Mouse (Mus musculus) spleen, embryonic (tissue): Measurements from ENCODE around the gene Nln.

Experiments
- CTCF ChIA-PET: fragments of 350-600 bp; sonication (Branson Sonifier 250); formaldehyde crosslinking; loops from one replicate; lab custom pipeline; 2022; lab: Charles Lee

Nln gene

GRCm38 (mm10) chr13:104018466-104019076 is 90.8 kb downstream of the Nln start:
- CTCF ChIA-PET: no interaction called here

DNA sequence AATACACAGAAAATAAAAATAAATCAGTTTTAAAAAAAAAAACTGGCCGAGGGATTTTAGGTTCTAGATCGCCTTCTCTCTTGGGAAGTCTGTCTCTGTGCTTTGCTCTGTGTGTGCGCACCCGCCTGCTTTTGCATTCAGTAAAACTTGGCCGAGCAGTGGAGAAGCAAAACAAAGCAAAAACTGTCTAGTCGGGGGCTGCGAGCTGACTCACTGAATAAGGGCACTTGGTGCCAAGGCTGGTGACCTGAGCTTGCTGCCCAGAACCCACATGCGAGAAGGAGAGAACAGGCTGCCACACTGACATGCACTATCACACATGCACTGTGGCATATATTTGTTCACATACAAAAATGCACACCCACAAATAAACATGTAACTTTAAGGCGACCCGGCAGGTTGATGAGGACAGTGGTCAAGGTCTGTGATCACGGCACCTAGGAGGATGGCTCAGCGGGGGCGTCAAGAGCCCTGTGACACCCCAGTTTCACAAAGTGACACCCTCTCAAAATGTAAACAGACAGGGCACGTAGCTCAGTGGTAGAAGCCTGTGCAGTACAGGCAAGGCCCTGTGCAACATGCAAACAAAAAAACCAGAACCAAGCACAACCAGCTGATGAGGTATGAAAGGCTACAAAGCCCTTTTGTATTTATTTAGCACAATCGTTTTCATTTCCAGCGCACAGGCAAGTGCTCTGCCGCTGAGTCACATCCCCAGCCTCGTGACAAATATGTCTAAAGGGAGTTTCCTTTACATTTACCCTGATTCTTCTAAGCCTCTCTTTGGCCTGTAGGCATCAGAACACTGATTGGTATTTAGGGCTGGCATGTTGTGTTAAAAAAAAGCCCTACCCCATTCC is 93.9 kb downstream of the Nln start:
- CTCF ChIA-PET: no interaction called here

- CTCF ChIA-PET: no interaction called here
Observed at GRCm38 (mm10) chr13:104014038-104014437, 95.4 kb downstream of the Nln start.

DNA sequence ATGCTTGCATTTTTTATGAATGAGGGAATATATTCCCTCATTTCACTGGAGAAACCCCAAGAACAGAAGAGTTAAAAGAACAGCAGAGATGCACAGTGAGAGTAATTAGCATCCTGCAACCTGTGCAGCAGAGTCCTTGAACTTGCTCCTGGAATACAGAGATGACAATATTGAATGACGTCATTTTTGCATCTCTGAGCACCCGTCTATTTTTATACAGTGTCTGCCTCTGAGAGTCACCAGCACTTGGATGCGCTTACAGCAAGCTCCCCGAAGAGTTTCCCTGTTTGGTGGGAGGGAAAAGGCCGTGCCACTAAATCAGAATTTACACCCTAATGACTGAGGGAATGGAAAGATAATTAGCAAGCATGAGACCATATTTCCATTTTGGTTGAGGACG is 96.0 kb downstream of the Nln start:
- CTCF ChIA-PET: no interaction called here

- CTCF ChIA-PET: no interaction called here
Observed at GRCm38 (mm10) chr13:104012214-104012833, 97.1 kb downstream of the Nln start.

- CTCF ChIA-PET: no interaction called here
Observed at GRCm38 (mm10) chr13:104011289-104011688, 98.1 kb downstream of the Nln start.

DNA sequence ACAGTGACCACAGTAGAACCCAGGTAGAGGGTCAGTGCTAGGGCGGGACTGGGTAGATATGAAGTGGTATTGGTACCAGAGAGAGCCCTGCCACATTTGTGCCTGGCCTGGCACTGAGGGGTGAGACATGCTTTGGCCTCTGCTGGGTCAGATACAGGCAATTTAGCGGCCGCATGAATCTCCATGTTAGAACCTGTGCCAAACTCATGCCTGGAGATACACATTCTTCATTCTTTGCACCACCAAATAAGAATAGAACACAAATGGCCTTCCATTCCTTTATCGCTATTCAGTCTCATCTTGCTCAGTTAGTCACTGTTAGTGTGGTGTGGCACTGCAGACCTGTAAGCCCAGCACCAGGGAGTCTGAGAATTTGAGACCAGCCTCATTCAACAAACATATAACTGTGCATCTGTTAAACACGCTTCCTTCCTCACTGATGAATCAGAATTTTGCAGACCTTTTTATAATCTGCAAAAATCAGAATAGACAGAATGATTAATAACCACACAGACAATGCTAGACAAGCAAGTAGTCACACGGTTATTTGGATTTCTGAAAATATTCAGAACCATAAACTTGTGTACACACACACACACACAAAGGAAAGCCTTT is 104.1 kb downstream of the Nln start:
- CTCF ChIA-PET: no interaction called here

GRCm38 (mm10) chr13:103994085-103994455 is 115.3 kb downstream of the Nln start:
- CTCF ChIA-PET: no interaction called here

DNA sequence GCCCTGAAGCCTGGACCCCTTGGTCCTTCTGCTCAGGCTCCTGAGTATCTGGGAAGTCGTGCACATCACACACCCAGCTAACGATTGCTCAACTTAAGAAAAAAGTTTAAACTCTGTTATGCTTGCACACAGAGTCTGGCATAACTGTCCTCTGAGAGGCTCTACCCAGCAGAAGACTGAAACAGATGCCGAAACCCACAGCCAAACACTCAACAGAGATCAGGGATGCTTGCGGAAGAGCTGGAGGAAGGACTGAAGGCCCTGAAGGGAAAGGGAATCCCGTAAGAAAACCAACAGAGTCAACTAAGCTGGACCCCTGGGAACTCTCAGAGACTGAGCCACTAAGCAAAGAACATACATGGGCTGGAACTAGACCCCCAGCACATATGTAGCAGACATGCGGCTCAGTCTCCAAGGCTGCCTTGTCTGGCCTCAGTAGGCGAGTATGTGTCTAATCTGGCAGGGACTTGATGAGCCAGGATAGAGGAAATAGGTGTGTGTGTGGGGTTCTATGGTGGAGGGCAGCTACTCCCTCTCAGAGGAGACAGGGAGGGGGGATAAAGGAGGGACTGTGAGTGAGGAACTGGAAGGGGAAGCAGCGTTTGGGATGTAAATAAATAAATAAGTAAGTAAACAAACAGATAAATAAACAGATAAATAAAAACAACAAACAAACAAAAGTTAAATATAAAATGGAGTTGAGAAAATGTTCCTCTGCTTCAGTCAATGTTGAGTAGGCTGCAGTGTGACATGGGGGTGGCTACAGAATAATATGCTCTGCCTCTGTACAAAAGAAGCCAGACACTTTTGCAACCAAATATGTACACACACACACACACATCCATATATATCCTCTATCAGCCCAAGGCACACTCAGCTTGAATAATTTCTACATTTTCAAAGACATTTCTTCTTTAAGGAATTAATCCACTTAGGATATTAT is 116.0 kb downstream of the Nln start:
- CTCF ChIA-PET: no interaction called here

GRCm38 (mm10) chr13:103986660-103987059 is 122.8 kb downstream of the Nln start:
- CTCF ChIA-PET: no interaction called here

GRCm38 (mm10) chr13:103985510-103986278 is 123.7 kb downstream of the Nln start:
- CTCF ChIA-PET: interaction anchor here (0.5 kb wide), 1 partner anchor 128 kb away, joined by 20 read pairs; no protein-coding TSS in a partner anchor

DNA sequence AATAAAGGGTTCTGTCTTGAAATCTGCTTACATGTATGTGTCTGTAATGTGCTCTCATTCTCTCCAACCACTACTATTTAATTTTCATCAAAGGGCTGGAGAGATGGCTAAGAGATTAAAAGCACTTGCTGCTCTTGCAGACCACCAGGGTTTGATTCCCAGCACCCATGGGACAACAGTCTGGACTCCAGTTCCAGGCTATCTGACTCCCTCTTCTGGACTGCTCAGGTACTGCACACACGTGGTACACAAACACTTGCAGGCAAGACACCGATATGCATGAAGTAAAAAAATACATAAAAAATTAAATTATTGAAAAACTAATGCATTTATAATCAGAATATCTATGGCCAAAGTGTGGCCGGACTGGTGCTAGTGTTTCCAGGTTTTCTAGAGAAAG is 127.0 kb downstream of the Nln start:
- CTCF ChIA-PET: no interaction called here

DNA sequence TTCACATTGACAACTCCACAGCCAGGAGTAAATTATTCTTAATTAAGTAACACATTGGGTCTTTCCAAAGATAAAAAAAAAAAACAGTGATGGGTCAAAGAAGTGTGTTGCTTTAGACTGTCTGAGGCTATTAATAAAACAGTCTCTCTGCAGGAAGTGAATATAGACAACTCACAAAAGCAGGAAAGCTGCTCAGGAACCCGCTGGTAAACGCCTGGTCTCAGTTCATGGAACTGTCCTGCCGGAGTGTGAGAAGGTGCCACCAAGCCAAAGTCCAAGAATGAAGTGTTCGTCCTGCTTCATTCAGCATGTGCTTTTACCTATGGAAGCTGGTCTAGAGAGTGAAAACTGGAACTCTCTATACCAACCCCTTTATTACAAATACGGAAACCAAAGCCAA is 129.0 kb downstream of the Nln start:
- CTCF ChIA-PET: no interaction called here

DNA sequence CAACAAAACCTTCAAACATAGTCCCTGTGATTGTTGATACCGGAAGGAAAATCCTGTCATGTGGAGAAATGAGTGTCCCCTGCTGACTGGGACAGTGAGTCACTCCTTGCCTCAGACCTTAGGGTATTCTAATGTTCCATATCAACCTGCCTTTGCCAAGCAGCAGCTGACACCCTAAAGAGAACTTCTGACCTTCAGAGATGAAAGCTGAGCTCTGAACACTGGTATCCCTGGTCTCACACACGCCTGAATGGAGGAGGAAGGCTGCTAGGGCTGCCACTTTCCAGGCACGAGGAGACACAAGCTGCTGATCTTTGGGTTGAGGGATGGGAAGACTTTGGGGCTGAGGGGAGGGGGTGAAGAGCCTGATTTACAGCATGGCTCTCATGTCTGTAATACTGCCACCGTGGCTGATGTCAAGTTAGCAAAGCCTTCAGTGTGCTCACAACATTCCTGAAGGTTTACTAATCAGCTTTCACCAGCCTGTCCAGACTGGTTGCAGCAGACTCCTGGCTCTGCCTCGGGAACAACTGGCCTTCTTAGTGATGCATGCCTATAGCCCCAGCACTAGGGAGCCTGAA is 131.0 kb downstream of the Nln start:
- CTCF ChIA-PET: no interaction called here

- CTCF ChIA-PET: interaction anchor here (0.7 kb wide), 1 partner anchor 843 kb away, joined by 10 read pairs; no protein-coding TSS in a partner anchor
Observed at GRCm38 (mm10) chr13:103977844-103978243, 131.6 kb downstream of the Nln start.

DNA sequence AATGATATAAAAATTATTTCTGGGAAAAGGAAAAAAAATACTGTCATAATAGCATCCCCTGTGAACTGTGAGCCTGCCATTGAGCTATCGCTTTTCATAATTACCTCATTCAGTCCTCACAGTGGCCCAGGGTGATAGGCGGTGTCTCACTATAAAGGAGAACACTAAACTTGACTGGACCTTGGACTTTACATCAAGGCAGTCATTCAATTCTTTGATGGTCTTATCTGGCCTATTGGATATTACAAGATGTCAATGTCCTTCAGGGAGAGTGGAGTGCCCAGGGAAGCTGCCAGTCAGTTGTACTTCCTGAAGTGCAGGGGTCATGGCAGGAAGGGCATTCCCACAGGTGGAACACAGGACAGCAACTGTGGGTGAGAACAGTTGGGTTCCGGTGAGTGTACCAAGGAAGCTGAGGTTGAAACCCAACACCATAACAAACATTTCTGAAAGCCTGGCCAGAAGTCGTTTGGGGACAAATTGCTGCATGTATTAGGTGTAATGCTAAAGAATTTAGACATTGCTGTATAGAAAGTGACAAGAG is 133.2 kb downstream of the Nln start:
- CTCF ChIA-PET: no interaction called here

DNA sequence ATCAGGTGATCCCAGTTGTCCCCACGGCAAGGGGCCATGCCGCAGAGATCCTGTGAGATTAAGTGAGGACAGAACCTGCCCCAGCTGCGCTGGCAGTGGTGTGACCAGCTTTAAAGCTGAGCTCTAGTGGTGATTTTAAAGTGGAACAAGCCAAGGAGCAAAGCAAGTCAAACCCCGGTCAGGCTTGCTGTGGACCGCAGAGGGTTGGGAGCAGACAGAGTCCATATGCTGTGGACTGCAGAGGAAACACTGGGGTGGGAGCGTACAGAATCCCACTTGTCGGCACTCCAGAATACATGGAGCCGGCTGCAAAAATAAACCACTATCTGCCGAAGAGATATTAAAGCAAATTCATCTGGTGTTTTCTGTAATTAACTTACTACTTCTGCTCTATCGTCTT is 134.3 kb downstream of the Nln start:
- CTCF ChIA-PET: no interaction called here

DNA sequence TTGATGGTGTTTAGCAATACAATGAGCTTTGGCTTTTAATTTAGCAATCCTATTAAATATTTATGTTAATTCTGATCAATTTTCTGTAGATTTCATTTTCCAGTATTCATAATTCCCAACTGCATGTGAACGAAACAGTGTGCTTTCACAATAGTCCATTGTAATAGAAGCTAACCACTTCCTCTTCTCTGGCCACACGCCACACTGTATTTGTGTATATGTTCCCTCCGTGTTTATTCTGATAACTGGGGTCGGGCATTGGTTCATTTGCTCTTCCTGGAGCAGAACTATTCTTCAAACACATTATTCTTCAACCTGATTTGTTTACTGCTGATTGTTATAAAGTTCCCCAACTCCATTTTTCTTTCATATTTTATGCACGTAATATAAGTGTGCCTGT is 135.4 kb downstream of the Nln start:
- CTCF ChIA-PET: no interaction called here
